Mouse (Mus musculus) adrenal gland, adult 8-10 months (tissue): ENCODE measurements around the gene Csrp2. TPM values are rescaled to one million over a fixed set of nuclear protein-coding genes. Genes with fewer than 3 reads are reported as not detected.

Experiments used
- DNase-seq: peaks from one replicate; pipeline ENCODE4 v3.0.0; 2022
- total RNA-seq, 4 experiments: library from RNA; stranded (reverse); gene quantifications; 2 replicates each; pipeline ENCODE4 v1.2.4; 2022

Csrp2 gene
- 100 to 1,000 TPM; 103 to 164 (median 133) TPM for total RNA-seq

- peak; percentile 93 for DNase-seq
These were observed at the start of gene Csrp2 for GRCm38 (mm10) chr10:110919531-110920343. TSS of gene Csrp2 (plus strand) at chr10:110919789.

GRCm38 (mm10) chr10:110874853-110875252 is 44.7 kb upstream of the Csrp2 start:
- DNase-seq, result no peak

- no peak for DNase-seq
These were observed 42.6 kb upstream of the Csrp2 start for GRCm38 (mm10) chr10:110876956-110877355.

GRCm38 (mm10) chr10:110877851-110878250 is 41.7 kb upstream of the Csrp2 start:
- DNase-seq, result no peak

GRCm38 (mm10) chr10:110878641-110879040 is 40.9 kb upstream of the Csrp2 start:
- no peak for DNase-seq

GRCm38 (mm10) chr10:110879426-110880066 is 40.0 kb upstream of the Csrp2 start:
- DNase-seq, result no peak

- no peak for DNase-seq
These were observed 38.2 kb upstream of the Csrp2 start for GRCm38 (mm10) chr10:110881346-110881745.

GRCm38 (mm10) chr10:110882701-110883100 is 36.9 kb upstream of the Csrp2 start:
- DNase-seq, result no peak

- DNase-seq, result no peak
These were observed 28.8 kb upstream of the Csrp2 start for GRCm38 (mm10) chr10:110890656-110891272.

- no peak for DNase-seq
These were observed 19.7 kb upstream of the Csrp2 start for GRCm38 (mm10) chr10:110899744-110900501.

GRCm38 (mm10) chr10:110903862-110904261 is 15.7 kb upstream of the Csrp2 start:
- no peak for DNase-seq

- no peak for DNase-seq
These were observed 2.8 kb upstream of the Csrp2 start for GRCm38 (mm10) chr10:110916666-110917344.

GRCm38 (mm10) chr10:110917521-110917920 is 2.1 kb upstream of the Csrp2 start:
- DNase-seq, result no peak

GRCm38 (mm10) chr10:110918414-110919391 is 886 bp upstream of the Csrp2 start:
- no peak for DNase-seq

- no peak for DNase-seq
These were observed 870 bp downstream of the Csrp2 start for GRCm38 (mm10) chr10:110920368-110920950.

GRCm38 (mm10) chr10:110921890-110922289 is 2.3 kb downstream of the Csrp2 start:
- DNase-seq, result no peak

- DNase-seq, result no peak
These were observed 3.0 kb downstream of the Csrp2 start for GRCm38 (mm10) chr10:110922612-110923011.

- peak; percentile 64 for DNase-seq
These were observed 7.9 kb downstream of the Csrp2 start for GRCm38 (mm10) chr10:110927491-110927890.

GRCm38 (mm10) chr10:110929756-110930155 is 10.2 kb downstream of the Csrp2 start:
- DNase-seq, result peak; percentile 68

GRCm38 (mm10) chr10:110931161-110931912 is 11.7 kb downstream of the Csrp2 start:
- DNase-seq, result no peak
